Mouse (Mus musculus) kidney, embryonic 16.5 days (tissue): ENCODE measurements around the gene Lrrc4c. TPM values are rescaled to one million over a fixed set of nuclear protein-coding genes. Genes with fewer than 3 reads are reported as not detected.

ENCODE experiments used
- ATAC-seq: fragments of 200-750 bp; cut with Nextera tagmentation; 2 replicates; pipeline ENCODE4 v1.8.0; 2017; ENCODE audit warnings: moderate TSS enrichment; ENCODE audit not compliant: low FRiP score, low TSS enrichment
- H3K27ac ChIP-seq: fragments of 300-500 bp; sonication (generic); 2 replicates; pipeline ENCODE4 v1.5.1; 2014; ENCODE audit warnings: low read length
- H3K27me3 ChIP-seq: fragments of 300-500 bp; sonication (generic); 2 replicates; pipeline ENCODE4 v1.6.1; 2014; ENCODE audit warnings: low read length, control low read depth, mixed read lengths; ENCODE audit not compliant: insufficient read depth
- H3K36me3 ChIP-seq: fragments of 300-500 bp; sonication (generic); 2 replicates; pipeline ENCODE4 v1.6.1; 2014; ENCODE audit warnings: low read length, control low read depth, mixed read lengths; ENCODE audit not compliant: insufficient read depth
- H3K4me1 ChIP-seq: fragments of 300-500 bp; sonication (generic); 2 replicates; pipeline ENCODE4 v1.6.1; 2014; ENCODE audit warnings: low read length, control low read depth, mixed read lengths; ENCODE audit not compliant: insufficient read depth
- H3K4me2 ChIP-seq: fragments of 300-500 bp; sonication (generic); replicated peaks from 2 replicates; pipeline ENCODE4 v1.6.1; 2014; ENCODE audit warnings: low read depth, low read length
- H3K4me3 ChIP-seq: fragments of 300-500 bp; sonication (generic); 2 replicates; pipeline ENCODE4 v1.5.1; 2014; ENCODE audit warnings: mild to moderate bottlenecking, low read length
- H3K9ac ChIP-seq: fragments of 300-500 bp; sonication (generic); replicated peaks from 2 replicates; pipeline ENCODE4 v1.6.1; 2014; ENCODE audit warnings: low read length
- H3K9me3 ChIP-seq: fragments of 300-500 bp; sonication (generic); 2 replicates; pipeline ENCODE4 v1.6.1; 2016; ENCODE audit warnings: low read length, control low read depth
- WGBS: fragments of 180-500 bp; shearing (Covaris S2); extraction: QIAGEN DNeasy Blood & Tissue Kit; methylation state at CpG from one replicate; pipeline ENCODE4 v1.1.7; 2014; 5-methylcytosine and 5-hydroxymethylcytosine counted together
- polyA plus RNA-seq: library from polyadenylated mRNA; unstranded; fragments of >200 nt; fragmentation: Nextera tagmentation; extraction: Ambion mirVana; gene quantifications from 2 replicates; pipeline ENCODE4 v1.2.1, GENCODE M21; 2015

Gene Lrrc4c
- 0.62 and 0.69 TPM in 2 replicates for polyA plus RNA-seq

- ATAC-seq: peak; percentile 39; the same call in 1 of the 2 replicates
- H3K27me3 ChIP-seq: peaks cover 6% of the 10 kb centered on the region
- no peaks in the 10 kb centered on the region for H3K4me1 ChIP-seq
- H3K4me3 ChIP-seq: peak within 1 kb of the TSS; percentile 16
- H3K9ac ChIP-seq: no peak within 1 kb of the TSS
- peak within 1 kb of the TSS; percentile 46 for H3K4me2 ChIP-seq
- H3K27ac ChIP-seq: no peak within 1 kb of the TSS
- no peaks in the 10 kb centered on the region for H3K36me3 ChIP-seq
- WGBS: 5% methylated on average over 18 of the region's 18 CpGs
- H3K9me3 ChIP-seq: no peaks in the 10 kb centered on the region
Measured at GRCm38 (mm10) chr2:96317387-96318299, at the start of gene Lrrc4c. Lrrc4c (plus strand) TSS chr2:96318169.

DNA sequence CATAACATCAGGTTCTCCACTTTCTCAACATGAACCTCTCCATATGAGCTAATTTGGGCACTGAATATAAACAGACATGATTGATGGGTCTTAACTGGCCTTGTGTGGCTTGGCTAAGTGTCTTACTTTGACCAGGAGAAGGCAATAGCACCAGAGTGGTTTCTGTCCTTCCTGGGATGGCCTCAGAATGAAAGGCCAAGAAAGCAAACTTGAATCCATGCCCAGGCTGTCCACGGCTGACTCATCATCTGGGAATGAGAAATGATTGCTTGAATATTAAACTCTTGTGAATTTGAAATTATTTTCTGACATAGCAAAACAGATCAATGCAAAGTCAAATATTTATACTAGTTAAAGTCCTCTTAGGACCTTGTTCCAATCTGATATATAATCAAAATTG is 42.9 kb upstream of the Lrrc4c start:
- no peak for ATAC-seq
- Histone ChIP-seq H3K9ac (no peak overlapping the region), H3K27me3 (no peaks in the 10 kb centered on the region), H3K27ac (no peak overlapping the region), H3K4me1 (no peaks in the 10 kb centered on the region), H3K9me3 (no peaks in the 10 kb centered on the region), H3K36me3 (no peaks in the 10 kb centered on the region), H3K4me3 (no peak overlapping the region), H3K4me2 (no peak overlapping the region)
- WGBS: 79% methylated on average over 1 of the region's 1 CpGs

DNA sequence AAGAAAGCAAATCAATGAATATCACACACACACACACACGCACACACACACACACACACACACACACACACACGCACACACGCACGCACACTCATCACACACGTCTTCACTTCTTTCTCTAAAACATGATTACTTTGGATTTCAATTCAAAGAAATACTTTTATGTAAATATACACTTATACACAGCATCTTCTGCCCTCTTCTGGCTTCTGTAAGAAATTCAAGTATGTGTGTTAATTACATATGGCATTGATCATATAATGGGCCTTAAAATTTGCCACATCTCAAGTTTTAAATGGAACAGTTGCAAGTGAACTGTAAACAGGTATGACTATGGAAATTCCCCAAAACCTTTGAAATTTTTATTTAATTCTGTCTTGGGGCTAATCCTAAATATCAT is 35.0 kb upstream of the Lrrc4c start:
- no peak overlapping the region for H3K4me3 ChIP-seq
- no peak for ATAC-seq
- no peak overlapping the region for H3K27ac ChIP-seq
- H3K4me2 ChIP-seq: no peak overlapping the region
- no peaks in the 10 kb centered on the region for H3K9me3 ChIP-seq
- H3K4me1 ChIP-seq: no peaks in the 10 kb centered on the region
- no peak overlapping the region for H3K9ac ChIP-seq
- 80% methylated on average over 5 of the region's 5 CpGs for WGBS
- H3K27me3 ChIP-seq: no peaks in the 10 kb centered on the region
- no peaks in the 10 kb centered on the region for H3K36me3 ChIP-seq

GRCm38 (mm10) chr2:96287512-96287911 is 30.5 kb upstream of the Lrrc4c start:
- ATAC-seq: no peak
- no peak overlapping the region for H3K27ac ChIP-seq
- 74% methylated on average over 4 of the region's 4 CpGs for WGBS
- H3K36me3 ChIP-seq: no peaks in the 10 kb centered on the region
- H3K9me3 ChIP-seq: no peaks in the 10 kb centered on the region
- no peak overlapping the region for H3K9ac ChIP-seq
- no peaks in the 10 kb centered on the region for H3K27me3 ChIP-seq
- no peak overlapping the region for H3K4me2 ChIP-seq
- no peak overlapping the region for H3K4me3 ChIP-seq
- H3K4me1 ChIP-seq: no peaks in the 10 kb centered on the region

- Histone ChIP-seq H3K9ac (no peak overlapping the region), H3K4me2 (no peak overlapping the region), H3K27ac (no peak overlapping the region), H3K4me3 (no peak overlapping the region), H3K27me3 (no peaks in the 10 kb centered on the region), H3K9me3 (no peaks in the 10 kb centered on the region), H3K4me1 (no peaks in the 10 kb centered on the region), H3K36me3 (no peaks in the 10 kb centered on the region)
- WGBS: 82% methylated on average over 1 of the region's 1 CpGs
- ATAC-seq: no peak
Measured at GRCm38 (mm10) chr2:96290541-96290940, 27.4 kb upstream of the Lrrc4c start.

- Histone ChIP-seq H3K27me3 (peaks cover 5% of the 10 kb centered on the region), H3K9ac (no peak overlapping the region), H3K36me3 (no peaks in the 10 kb centered on the region), H3K4me2 (no peak overlapping the region), H3K9me3 (no peaks in the 10 kb centered on the region), H3K4me3 (no peak overlapping the region), H3K4me1 (no peaks in the 10 kb centered on the region), H3K27ac (no peak overlapping the region)
- 20% methylated on average over 5 of the region's 5 CpGs for WGBS
- ATAC-seq: no peak
Measured at GRCm38 (mm10) chr2:96315034-96315433, 2.9 kb upstream of the Lrrc4c start.

GRCm38 (mm10) chr2:96316531-96316930 is 1.4 kb upstream of the Lrrc4c start:
- no peak overlapping the region for H3K4me2 ChIP-seq
- H3K27me3 ChIP-seq: peaks cover 6% of the 10 kb centered on the region
- H3K36me3 ChIP-seq: no peaks in the 10 kb centered on the region
- no peaks in the 10 kb centered on the region for H3K9me3 ChIP-seq
- no peak for ATAC-seq
- 55% methylated on average over 1 of the region's 1 CpGs for WGBS
- H3K4me1 ChIP-seq: no peaks in the 10 kb centered on the region
- no peak overlapping the region for H3K4me3 ChIP-seq
- H3K27ac ChIP-seq: no peak overlapping the region
- H3K9ac ChIP-seq: no peak overlapping the region

DNA sequence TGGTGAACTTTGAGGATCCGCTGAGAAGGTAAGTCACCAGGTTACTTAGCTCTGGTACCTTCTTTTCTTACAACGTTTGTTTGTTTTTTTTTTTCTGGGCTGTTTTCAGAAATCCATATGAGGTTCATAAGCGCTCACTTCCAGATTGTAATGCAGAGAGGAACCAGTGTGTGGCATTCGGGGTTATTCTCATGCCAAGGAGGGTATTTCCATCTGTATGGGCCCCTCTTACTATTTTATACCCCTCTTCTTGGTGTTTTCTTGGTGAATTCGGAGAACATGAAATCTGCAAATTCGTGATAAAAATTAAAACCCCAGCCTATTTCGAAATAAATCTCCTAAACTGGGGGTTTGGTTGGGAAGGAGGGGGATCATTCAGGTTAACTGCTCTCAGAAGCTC is 587 bp downstream of the Lrrc4c start:
- no peaks in the 10 kb centered on the region for H3K4me1 ChIP-seq

DNA sequence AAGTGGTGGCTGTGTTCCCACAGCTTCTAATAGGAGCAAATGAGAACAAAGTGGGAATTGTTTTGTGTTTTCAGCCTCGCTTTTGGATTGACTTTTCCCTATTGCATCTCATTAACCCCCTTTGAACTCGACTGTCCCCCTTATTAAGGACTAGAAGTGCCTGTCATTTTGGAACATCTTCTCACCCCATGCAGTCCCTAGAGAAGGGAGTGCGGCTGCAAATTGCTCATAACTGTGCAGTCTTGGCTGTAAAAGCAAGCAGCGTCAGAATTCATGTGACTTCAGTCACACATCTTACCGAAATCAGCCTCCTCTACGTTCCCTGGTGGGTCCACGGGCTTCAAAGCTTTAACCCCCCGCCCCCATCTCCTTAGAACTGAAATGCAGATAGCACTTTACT is 1.2 kb downstream of the Lrrc4c start:
- no peak for ATAC-seq
- H3K36me3 ChIP-seq: no peaks in the 10 kb centered on the region
- no peak overlapping the region for H3K9ac ChIP-seq
- H3K27me3 ChIP-seq: peaks cover 6% of the 10 kb centered on the region
- no peak overlapping the region for H3K4me2 ChIP-seq
- no peaks in the 10 kb centered on the region for H3K4me1 ChIP-seq
- no peak overlapping the region for H3K4me3 ChIP-seq
- H3K9me3 ChIP-seq: no peaks in the 10 kb centered on the region
- H3K27ac ChIP-seq: no peak overlapping the region
- WGBS: 6% methylated on average over 8 of the region's 8 CpGs

More for the DNA sequence above, 587 bp downstream of the Lrrc4c start:
- no peaks in the 10 kb centered on the region for H3K9me3 ChIP-seq
- H3K4me3 ChIP-seq: peak overlapping the region; percentile 16
- 7% methylated on average over 7 of the region's 7 CpGs for WGBS
- no peak overlapping the region for H3K9ac ChIP-seq
- no peak for ATAC-seq
- no peak overlapping the region for H3K27ac ChIP-seq
- H3K4me2 ChIP-seq: peak overlapping the region; percentile 46
- peaks cover 6% of the 10 kb centered on the region for H3K27me3 ChIP-seq
- no peaks in the 10 kb centered on the region for H3K36me3 ChIP-seq

DNA sequence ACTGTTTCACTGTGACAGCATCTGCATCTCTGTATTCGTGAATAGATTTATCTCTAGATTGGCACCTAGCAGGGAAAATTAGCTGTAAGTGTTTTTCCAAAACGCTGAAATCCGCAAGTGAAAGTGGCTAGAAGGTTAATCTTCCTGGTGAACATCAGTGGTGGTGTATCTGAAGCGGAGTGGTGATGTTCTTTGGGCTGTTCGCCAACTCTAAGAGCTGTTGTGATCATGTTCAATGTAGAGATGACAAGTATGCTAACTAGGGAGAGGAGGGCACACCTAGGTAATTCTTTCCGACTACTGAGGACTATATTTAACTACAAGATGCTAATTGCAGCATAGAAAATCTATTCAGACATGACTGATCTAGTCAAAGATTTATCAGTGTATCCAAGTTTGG is 1.7 kb downstream of the Lrrc4c start:
- no peaks in the 10 kb centered on the region for H3K4me1 ChIP-seq
- peaks cover 6% of the 10 kb centered on the region for H3K27me3 ChIP-seq
- no peak for ATAC-seq
- no peaks in the 10 kb centered on the region for H3K36me3 ChIP-seq
- no peak overlapping the region for H3K27ac ChIP-seq
- no peak overlapping the region for H3K4me2 ChIP-seq
- WGBS: 39% methylated on average over 6 of the region's 6 CpGs
- H3K9me3 ChIP-seq: no peaks in the 10 kb centered on the region
- H3K4me3 ChIP-seq: no peak overlapping the region
- no peak overlapping the region for H3K9ac ChIP-seq
